Mouse (Mus musculus): ENCODE results near the gene Srpx2. TPM values are rescaled to one million over a fixed set of nuclear protein-coding genes. Genes with fewer than 3 reads are reported as not detected.

The Srpx2 gene
- polyA plus RNA-seq, 1 experiment = 5.2 TPM

GRCm38 (mm10) chrX:133960617-133961016 is 52.4 kb downstream of the Srpx2 start:
- H3K27ac ChIP-seq (replicated peaks; ENCODE audit: low read depth, low read length) = no peak overlapping the region
- no peak overlapping the region for H3K4me3 ChIP-seq (ENCODE audit: insufficient read depth, low read depth, low read length)
- no peaks in the 10 kb centered on the region for H3K4me1 ChIP-seq (ENCODE audit: control insufficient read depth, insufficient read depth, insufficient read length, low read length)

DNA sequence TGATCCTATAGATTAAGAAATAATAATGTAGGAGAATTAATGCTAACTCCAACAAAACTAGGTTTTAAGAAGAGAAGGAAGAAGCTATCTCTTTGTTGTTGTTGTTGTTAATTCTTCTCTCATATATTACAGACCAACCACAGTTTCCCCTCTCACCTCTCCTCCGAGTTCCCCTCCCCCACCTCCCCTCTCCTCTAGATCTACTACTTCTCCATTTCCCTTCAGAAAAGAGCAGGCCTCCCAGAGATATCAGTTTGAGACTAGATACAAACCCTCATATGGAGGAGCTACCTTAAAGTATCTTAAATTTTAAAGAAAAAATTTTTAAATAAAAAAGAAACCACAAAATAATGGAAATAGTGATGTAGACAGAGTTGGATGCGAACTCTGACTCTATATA is 56.4 kb downstream of the Srpx2 start:
- H3K27ac ChIP-seq (replicated peaks; ENCODE audit: low read depth, low read length) = no peak overlapping the region
- H3K4me3 ChIP-seq (ENCODE audit: insufficient read depth, low read depth, low read length) = no peak overlapping the region
- H3K4me1 ChIP-seq (ENCODE audit: control insufficient read depth, insufficient read depth, insufficient read length, low read length) = no peaks in the 10 kb centered on the region

DNA sequence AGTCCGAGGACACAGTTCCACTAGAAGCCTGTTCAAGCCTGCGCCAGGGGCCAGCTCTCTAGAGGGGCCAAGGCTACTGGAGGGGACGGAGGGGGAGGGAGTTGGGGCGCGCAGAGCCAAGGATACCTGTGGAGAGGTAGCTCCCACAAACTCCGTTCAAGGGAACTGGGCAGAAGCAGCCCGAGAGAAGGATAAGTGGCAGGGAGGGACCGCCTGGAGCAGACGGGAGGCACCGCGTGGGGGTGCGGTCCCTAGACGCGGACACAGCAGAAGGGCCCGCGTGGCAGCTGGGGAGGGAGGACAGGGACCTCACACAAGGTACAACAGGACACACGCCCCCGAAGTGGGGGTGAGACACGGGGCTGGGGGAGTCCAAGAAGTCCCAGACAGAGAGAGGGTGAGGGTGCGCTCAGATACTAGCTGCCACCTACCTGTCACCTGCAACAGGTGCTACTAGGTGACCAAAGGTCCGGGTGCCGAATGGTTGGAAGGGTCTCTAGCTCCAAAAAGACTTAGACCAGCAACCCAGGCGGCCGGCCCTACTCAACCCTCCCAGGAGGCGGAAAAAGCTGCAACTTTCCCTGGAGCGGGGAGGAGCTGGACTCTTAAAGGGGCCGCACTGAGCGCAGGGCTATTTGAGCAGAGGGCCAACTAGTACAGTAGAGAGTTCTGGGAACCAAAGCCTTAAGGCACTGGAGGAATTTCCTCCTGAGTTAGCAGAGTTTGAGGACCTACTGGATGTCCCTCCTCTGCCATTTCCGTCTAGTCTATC is 73.2 kb downstream of the Srpx2 start, which contains the start of gene Sytl4:
Sytl4 (minus strand) TSS at position 582 of the 772 bp plus-strand sequence.
- peak within 1 kb of the TSS; percentile 76 for H3K4me3 ChIP-seq (ENCODE audit: insufficient read depth, low read depth, low read length)
- H3K4me1 ChIP-seq (ENCODE audit: control insufficient read depth, insufficient read depth, insufficient read length, low read length) = peaks cover 3% of the 10 kb centered on the region
- no peak within 1 kb of the TSS for H3K27ac ChIP-seq (replicated peaks; ENCODE audit: low read depth, low read length)

Other genes starting within 250 kb of the Srpx2 start
- 1.9 and 3.1 TPM in 2 replicates for gene Pcdh19, start 219.4 kb upstream of the Srpx2 start, polyA plus RNA-seq (2012; ENCODE audit: insufficient read depth, insufficient read length, missing spikeins)
- gene Tnmd, start 57.4 kb upstream of the Srpx2 start, polyA plus RNA-seq (2012; ENCODE audit: insufficient read depth, insufficient read length, missing spikeins) = 1.1 TPM in 1 of 2 replicates, not detected in the other
- 4.6 and 13.0 TPM in 2 replicates for gene Tspan6, start 10.0 kb upstream of the Srpx2 start, polyA plus RNA-seq (2012; ENCODE audit: insufficient read depth, insufficient read length, missing spikeins)
- 3.6 and 3.9 TPM in 2 replicates for gene Sytl4, start 73.4 kb downstream of the Srpx2 start, polyA plus RNA-seq (2012; ENCODE audit: insufficient read depth, insufficient read length, missing spikeins)
- gene Cstf2, start 150.8 kb downstream of the Srpx2 start, polyA plus RNA-seq (2012; ENCODE audit: insufficient read depth, insufficient read length, missing spikeins) = 10.3 and 17.1 TPM in 2 replicates

Data from brown adipose tissue, adult 24 weeks (tissue).